Mouse (Mus musculus): ENCODE measurements around the gene 2610028H24Rik. TPM values are rescaled to one million over a fixed set of nuclear protein-coding genes. Genes with fewer than 3 reads are reported as not detected.

2610028H24Rik gene
- polyA plus RNA-seq, 1 experiment from 2014 or later = not detected

- Histone ChIP-seq H3K9me3 (replicated peaks) (peaks cover 27% of the 10 kb centered on the region), H3K36me3 (peaks cover 42% of the 10 kb centered on the region), H3K27ac (replicated peaks) (no peak overlapping the region), H3K4me3 (no peak overlapping the region), H3K27me3 (ENCODE audit: low read depth, poor library complexity, severe bottlenecking) (no peaks in the 10 kb centered on the region), H3K4me1 (no peaks in the 10 kb centered on the region)
- no peak for DNase-seq (ENCODE audit: low spot score)
- 84% methylated on average over 1 of the region's 1 CpGs for WGBS
These were observed 12.4 kb downstream of the 2610028H24Rik start for GRCm38 (mm10) chr10:76461255-76461654.

DNA sequence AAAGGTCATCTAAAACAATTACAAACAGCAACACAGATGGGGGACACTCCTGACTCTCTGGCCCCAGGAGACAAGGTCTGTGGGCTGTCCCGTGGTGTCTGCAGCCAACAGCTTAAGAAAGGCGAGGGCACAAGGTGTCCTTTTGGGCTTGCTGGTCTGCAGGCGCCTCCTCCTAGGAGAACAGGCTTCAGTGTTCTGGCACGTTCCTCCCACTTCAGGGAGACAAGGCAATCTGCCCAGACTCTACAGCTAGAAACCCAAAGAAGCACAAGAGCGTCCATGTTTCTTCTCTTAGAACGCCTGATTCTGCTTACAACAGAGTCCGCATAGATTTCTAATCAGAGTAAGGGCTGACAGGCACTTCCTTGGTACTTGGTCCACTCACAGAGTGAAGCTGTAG, 13.4 kb downstream of the 2610028H24Rik start:
- H3K36me3 ChIP-seq = peaks cover 44% of the 10 kb centered on the region
- no peaks in the 10 kb centered on the region for H3K4me1 ChIP-seq
- 93% methylated on average over 7 of the region's 7 CpGs for WGBS
- no peak overlapping the region for H3K4me3 ChIP-seq
- DNase-seq (ENCODE audit: low spot score) = no peak
- no peak overlapping the region for H3K27ac ChIP-seq (replicated peaks)
- H3K9me3 ChIP-seq (replicated peaks) = peaks cover 27% of the 10 kb centered on the region
- H3K27me3 ChIP-seq (ENCODE audit: low read depth, poor library complexity, severe bottlenecking) = no peaks in the 10 kb centered on the region

DNA sequence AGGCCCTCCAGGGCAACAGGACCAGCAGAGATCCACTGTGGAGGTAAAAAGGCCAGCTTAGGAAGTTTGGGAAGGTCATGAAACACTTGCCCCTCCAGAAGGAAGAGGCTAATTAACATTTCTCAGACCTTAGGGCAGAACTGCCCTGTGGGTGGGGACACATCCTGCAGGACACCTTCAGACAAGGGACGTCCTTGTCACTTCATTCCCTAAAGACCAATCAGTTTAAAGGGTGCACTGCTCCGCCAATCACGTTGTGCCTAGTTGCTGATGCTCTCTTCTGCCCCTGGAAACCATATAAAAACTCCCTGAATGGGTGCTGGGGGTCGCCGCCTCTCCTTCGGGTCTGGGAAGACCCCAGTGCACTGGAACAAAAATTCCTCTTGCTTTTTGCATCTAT, 13.8 kb downstream of the 2610028H24Rik start:
- Histone ChIP-seq H3K27me3 (ENCODE audit: low read depth, poor library complexity, severe bottlenecking) (no peaks in the 10 kb centered on the region), H3K4me3 (no peak overlapping the region), H3K27ac (replicated peaks) (no peak overlapping the region), H3K9me3 (replicated peaks) (peaks cover 24% of the 10 kb centered on the region), H3K4me1 (peaks cover 4% of the 10 kb centered on the region), H3K36me3 (peaks cover 44% of the 10 kb centered on the region)
- no peak for DNase-seq (ENCODE audit: low spot score)
- WGBS = 87% methylated on average over 6 of the region's 6 CpGs

- Histone ChIP-seq H3K36me3 (peaks cover 56% of the 10 kb centered on the region), H3K27me3 (ENCODE audit: low read depth, poor library complexity, severe bottlenecking) (no peaks in the 10 kb centered on the region), H3K27ac (replicated peaks) (peak within 1 kb of the TSS; percentile 92), H3K4me1 (peaks cover 11% of the 10 kb centered on the region), H3K9me3 (replicated peaks) (no peaks in the 10 kb centered on the region), H3K4me3 (peak within 1 kb of the TSS; percentile 90)
- DNase-seq (ENCODE audit: low spot score) = peak; percentile 93
- 2% methylated on average over 55 of the region's 55 CpGs for WGBS
These were observed 19.6 kb downstream of the 2610028H24Rik start, which contains the start of the genes Mcm3ap and Ybey for GRCm38 (mm10) chr10:76468203-76469162. Gene Mcm3ap (plus strand): TSS chr10:76468927. Gene Ybey (minus strand): TSS chr10:76469114.

DNA sequence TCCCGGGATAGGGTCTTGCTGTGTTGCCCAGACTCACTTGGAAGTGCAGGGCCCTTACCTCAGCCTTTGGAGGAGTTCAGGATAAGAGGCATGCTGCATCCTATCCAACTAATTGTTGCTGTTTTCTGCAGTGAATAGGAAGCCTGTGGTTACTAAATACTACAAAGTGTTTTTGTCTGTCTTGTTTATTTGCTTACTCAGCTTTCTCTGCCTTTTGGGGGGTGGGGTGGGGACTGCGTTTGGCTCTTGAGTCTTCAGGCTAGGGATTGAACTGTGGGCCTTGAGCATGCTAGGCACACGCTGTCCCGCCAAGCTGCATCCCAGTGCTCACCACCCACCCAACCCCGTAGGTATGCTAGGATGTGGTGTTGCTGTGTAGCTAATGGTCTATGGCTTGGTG, 24.9 kb downstream of the 2610028H24Rik start:
- 90% methylated on average over 5 of the region's 5 CpGs for WGBS
- Histone ChIP-seq H3K4me1 (peaks cover 3% of the 10 kb centered on the region), H3K36me3 (peaks cover 87% of the 10 kb centered on the region), H3K4me3 (no peak overlapping the region), H3K27me3 (ENCODE audit: low read depth, poor library complexity, severe bottlenecking) (no peaks in the 10 kb centered on the region), H3K9me3 (replicated peaks) (no peaks in the 10 kb centered on the region), H3K27ac (replicated peaks) (no peak overlapping the region)
- DNase-seq (ENCODE audit: low spot score) = no peak

- no peak for DNase-seq (ENCODE audit: low spot score)
- H3K27ac ChIP-seq (replicated peaks) = no peak overlapping the region
- H3K4me3 ChIP-seq = no peak overlapping the region
- peaks cover 98% of the 10 kb centered on the region for H3K36me3 ChIP-seq
- H3K4me1 ChIP-seq = no peaks in the 10 kb centered on the region
- no peaks in the 10 kb centered on the region for H3K9me3 ChIP-seq (replicated peaks)
- 91% methylated on average over 13 of the region's 13 CpGs for WGBS
- no peaks in the 10 kb centered on the region for H3K27me3 ChIP-seq (ENCODE audit: low read depth, poor library complexity, severe bottlenecking)
These were observed 32.0 kb downstream of the 2610028H24Rik start for GRCm38 (mm10) chr10:76480851-76481250.

- Histone ChIP-seq H3K4me1 (no peaks in the 10 kb centered on the region), H3K27me3 (ENCODE audit: low read depth, poor library complexity, severe bottlenecking) (no peaks in the 10 kb centered on the region), H3K4me3 (no peak overlapping the region), H3K36me3 (peaks cover 98% of the 10 kb centered on the region), H3K9me3 (replicated peaks) (no peaks in the 10 kb centered on the region), H3K27ac (replicated peaks) (no peak overlapping the region)
- 91% methylated on average over 6 of the region's 6 CpGs for WGBS
- no peak for DNase-seq (ENCODE audit: low spot score)
These were observed 32.6 kb downstream of the 2610028H24Rik start for GRCm38 (mm10) chr10:76481480-76481879.

GRCm38 (mm10) chr10:76486302-76486701, 37.4 kb downstream of the 2610028H24Rik start:
- no peaks in the 10 kb centered on the region for H3K9me3 ChIP-seq (replicated peaks)
- 98% methylated on average over 2 of the region's 2 CpGs for WGBS
- no peak for DNase-seq (ENCODE audit: low spot score)

GRCm38 (mm10) chr10:76488265-76488664, 39.4 kb downstream of the 2610028H24Rik start:
- 95% methylated on average over 8 of the region's 8 CpGs for WGBS
- no peaks in the 10 kb centered on the region for H3K27me3 ChIP-seq (ENCODE audit: low read depth, poor library complexity, severe bottlenecking)
- DNase-seq (ENCODE audit: low spot score) = no peak
- H3K4me3 ChIP-seq = no peak overlapping the region
- no peaks in the 10 kb centered on the region for H3K9me3 ChIP-seq (replicated peaks)
- H3K4me1 ChIP-seq = no peaks in the 10 kb centered on the region
- H3K27ac ChIP-seq (replicated peaks) = no peak overlapping the region
- peaks cover 98% of the 10 kb centered on the region for H3K36me3 ChIP-seq

More at GRCm38 (mm10) chr10:76486302-76486701, 37.4 kb downstream of the 2610028H24Rik start:
- Histone ChIP-seq H3K4me3 (no peak overlapping the region), H3K36me3 (peaks cover 100% of the 10 kb centered on the region), H3K27me3 (ENCODE audit: low read depth, poor library complexity, severe bottlenecking) (no peaks in the 10 kb centered on the region), H3K27ac (replicated peaks) (no peak overlapping the region), H3K4me1 (no peaks in the 10 kb centered on the region)

DNA sequence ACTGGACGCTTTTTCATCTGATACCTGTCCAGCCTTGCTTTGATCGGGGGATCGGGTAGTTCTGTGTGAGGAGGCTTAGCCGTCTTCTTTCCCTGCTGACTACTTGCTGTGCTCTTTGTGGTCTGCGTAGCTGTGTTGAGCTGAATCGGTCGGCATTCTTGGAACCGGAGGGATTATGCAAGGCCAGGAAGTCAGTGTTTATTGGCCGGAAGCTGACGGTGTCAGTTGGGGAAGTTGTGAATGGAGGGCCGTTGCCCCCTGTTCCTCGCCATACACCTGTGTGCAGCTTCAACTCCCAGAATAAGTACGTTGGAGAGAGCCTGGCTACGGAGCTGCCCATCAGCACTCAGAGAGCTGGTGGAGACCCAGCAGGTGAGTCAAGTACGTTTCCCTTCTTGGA, 40.3 kb downstream of the 2610028H24Rik start:
- Histone ChIP-seq H3K9me3 (replicated peaks) (no peaks in the 10 kb centered on the region), H3K4me1 (no peaks in the 10 kb centered on the region), H3K27ac (replicated peaks) (no peak overlapping the region), H3K36me3 (peaks cover 98% of the 10 kb centered on the region), H3K27me3 (ENCODE audit: low read depth, poor library complexity, severe bottlenecking) (no peaks in the 10 kb centered on the region), H3K4me3 (no peak overlapping the region)
- 93% methylated on average over 15 of the region's 15 CpGs for WGBS
- no peak for DNase-seq (ENCODE audit: low spot score)

DNA sequence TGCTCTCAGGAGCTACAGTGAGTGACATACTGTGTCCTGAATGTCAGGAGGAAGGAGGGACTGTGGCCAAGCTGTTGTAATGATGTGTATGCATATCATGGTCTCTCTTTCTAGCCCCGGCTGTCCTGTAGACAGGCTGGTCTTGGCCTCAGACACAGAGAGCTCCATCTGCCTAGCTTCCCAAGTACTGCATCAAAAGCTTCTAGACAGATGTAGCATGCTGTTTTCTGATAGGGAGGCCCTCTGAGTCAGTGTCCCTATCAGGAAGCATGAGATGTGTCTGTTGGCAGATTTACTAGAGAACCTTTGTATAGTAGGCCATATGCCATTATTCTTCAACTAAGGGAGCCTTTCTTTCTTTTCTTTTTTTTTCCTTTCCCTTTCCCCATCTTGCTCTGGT, 44.6 kb downstream of the 2610028H24Rik start:
- H3K4me1 ChIP-seq = no peaks in the 10 kb centered on the region
- H3K4me3 ChIP-seq = no peak overlapping the region
- no peaks in the 10 kb centered on the region for H3K9me3 ChIP-seq (replicated peaks)
- H3K27me3 ChIP-seq (ENCODE audit: low read depth, poor library complexity, severe bottlenecking) = no peaks in the 10 kb centered on the region
- H3K36me3 ChIP-seq = peaks cover 94% of the 10 kb centered on the region
- WGBS = 77% methylated on average over 1 of the region's 1 CpGs
- DNase-seq (ENCODE audit: low spot score) = no peak
- H3K27ac ChIP-seq (replicated peaks) = no peak overlapping the region

- 95% methylated on average over 6 of the region's 6 CpGs for WGBS
- Histone ChIP-seq H3K9me3 (replicated peaks) (no peaks in the 10 kb centered on the region), H3K4me1 (no peaks in the 10 kb centered on the region), H3K27me3 (ENCODE audit: low read depth, poor library complexity, severe bottlenecking) (no peaks in the 10 kb centered on the region), H3K27ac (replicated peaks) (no peak overlapping the region), H3K4me3 (no peak overlapping the region), H3K36me3 (peaks cover 94% of the 10 kb centered on the region)
- no peak for DNase-seq (ENCODE audit: low spot score)
These were observed 46.6 kb downstream of the 2610028H24Rik start for GRCm38 (mm10) chr10:76495501-76495900.

DNA sequence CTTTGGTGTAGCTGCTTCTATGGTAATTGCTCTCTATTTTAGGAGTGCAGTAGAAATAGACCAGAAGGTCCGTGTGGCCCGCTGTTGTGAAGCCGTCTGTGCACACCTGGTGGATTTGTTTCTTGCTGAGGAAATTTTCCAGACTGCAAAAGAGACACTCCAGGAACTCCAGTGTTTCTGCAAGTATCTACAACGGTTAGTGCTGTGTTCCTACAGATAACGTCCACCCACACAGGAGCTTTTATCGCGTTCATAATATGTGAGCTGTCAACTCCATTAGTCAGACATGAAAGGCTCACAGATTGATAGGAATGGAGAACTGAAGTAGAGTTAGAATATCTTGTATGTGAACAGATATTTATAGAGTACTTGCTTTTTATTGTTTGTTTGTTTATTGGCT, 47.5 kb downstream of the 2610028H24Rik start:
- Histone ChIP-seq H3K27me3 (ENCODE audit: low read depth, poor library complexity, severe bottlenecking) (no peaks in the 10 kb centered on the region), H3K4me3 (no peak overlapping the region), H3K4me1 (no peaks in the 10 kb centered on the region), H3K27ac (replicated peaks) (no peak overlapping the region), H3K36me3 (peaks cover 94% of the 10 kb centered on the region), H3K9me3 (replicated peaks) (no peaks in the 10 kb centered on the region)
- no peak for DNase-seq (ENCODE audit: low spot score)
- 93% methylated on average over 7 of the region's 7 CpGs for WGBS

Measured in midbrain, embryonic 10.5 days (tissue).